Mouse (Mus musculus): ENCODE data around the gene Aldh4a1. TPM values are rescaled to one million over a fixed set of nuclear protein-coding genes. Genes with fewer than 3 reads are reported as not detected.

The Aldh4a1 gene
- polyA plus RNA-seq, 1 experiment from 2014 or later: 12.9 TPM

- WGBS: 73% methylated on average over 7 of the region's 7 CpGs
- DNase-seq (ENCODE audit: low spot score): no peak
- TF ChIP-seq EP300 (optimal IDR thresholded peaks at IDR 0.05) (no peak), CTCF (IDR thresholded peaks at IDR 0.05; ENCODE audit: low read depth) (no peak)
- no peaks in the 10 kb centered on the region; the same call in 1 of the 2 replicates for H3K36me3 ChIP-seq (ENCODE audit: control insufficient read depth, insufficient read depth, low read length)
- no peak for ATAC-seq (ENCODE audit: low FRiP score, low TSS enrichment)
- H3K4me3 ChIP-seq (ENCODE audit: low read depth, low read length): no peak overlapping the region
- H3K9me3 ChIP-seq (ENCODE audit: control insufficient read depth, low read length): no peaks in the 10 kb centered on the region
- no peak overlapping the region for H3K9ac ChIP-seq (ENCODE audit: low read length)
- H3K27ac ChIP-seq (replicated peaks): no peak overlapping the region
- H3K4me1 ChIP-seq (replicated peaks; ENCODE audit: control insufficient read depth, insufficient read depth): no peaks in the 10 kb centered on the region
- H3K27me3 ChIP-seq (ENCODE audit: control insufficient read depth, insufficient read depth, low read length): no peaks in the 10 kb centered on the region
- H3K4me2 ChIP-seq (replicated peaks; ENCODE audit: low read depth): no peak overlapping the region
Measured at GRCm38 (mm10) chr4:139631569-139632253, 9.0 kb downstream of the Aldh4a1 start.

GRCm38 (mm10) chr4:139632254-139632580 lies 9.6 kb downstream of the Aldh4a1 start:
- no peaks in the 10 kb centered on the region for H3K9me3 ChIP-seq (ENCODE audit: control insufficient read depth, low read length)
- no peak overlapping the region for H3K4me2 ChIP-seq (replicated peaks; ENCODE audit: low read depth)
- TF ChIP-seq EP300 (optimal IDR thresholded peaks at IDR 0.05) (no peak), CTCF (IDR thresholded peaks at IDR 0.05; ENCODE audit: low read depth) (no peak)
- ATAC-seq (ENCODE audit: low FRiP score, low TSS enrichment) (no peak), DNase-seq (ENCODE audit: low spot score) (no peak)
- no peak overlapping the region for H3K4me3 ChIP-seq (ENCODE audit: low read depth, low read length)
- no peak overlapping the region for H3K9ac ChIP-seq (ENCODE audit: low read length)
- no peak overlapping the region for H3K27ac ChIP-seq (replicated peaks)
- no peaks in the 10 kb centered on the region for H3K27me3 ChIP-seq (ENCODE audit: control insufficient read depth, insufficient read depth, low read length)
- 65% methylated on average over 10 of the region's 10 CpGs for WGBS
- H3K36me3 ChIP-seq (ENCODE audit: control insufficient read depth, insufficient read depth, low read length): no peaks in the 10 kb centered on the region; the same call in 1 of the 2 replicates
- H3K4me1 ChIP-seq (replicated peaks; ENCODE audit: control insufficient read depth, insufficient read depth): no peaks in the 10 kb centered on the region

DNA sequence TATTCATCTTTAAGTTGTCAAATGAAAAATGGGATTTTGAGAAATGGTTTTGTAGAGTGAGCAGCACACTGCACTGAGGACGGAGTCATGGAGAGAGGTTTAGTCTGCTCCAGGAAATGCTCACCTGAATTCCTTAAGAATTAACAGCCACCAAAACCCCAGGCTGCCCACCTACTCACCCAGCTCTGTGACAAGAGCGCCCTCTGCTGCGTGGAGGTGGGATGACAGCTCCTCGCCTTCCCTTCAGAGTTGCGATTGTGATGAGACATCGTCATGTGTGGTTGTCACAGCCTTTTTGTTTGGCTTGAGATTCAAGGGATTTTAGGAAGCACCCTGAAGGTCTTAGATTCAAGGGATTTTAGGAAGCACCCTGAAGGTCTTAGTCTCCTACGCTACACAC lies 13.7 kb downstream of the Aldh4a1 start:
- H3K27ac ChIP-seq (replicated peaks): no peak overlapping the region
- 34% methylated on average over 7 of the region's 7 CpGs for WGBS
- no peaks in the 10 kb centered on the region for H3K4me1 ChIP-seq (replicated peaks; ENCODE audit: control insufficient read depth, insufficient read depth)
- no peak overlapping the region for H3K9ac ChIP-seq (ENCODE audit: low read length)
- no peaks in the 10 kb centered on the region for H3K27me3 ChIP-seq (ENCODE audit: control insufficient read depth, insufficient read depth, low read length)
- H3K4me3 ChIP-seq (ENCODE audit: low read depth, low read length): no peak overlapping the region
- H3K4me2 ChIP-seq (replicated peaks; ENCODE audit: low read depth): no peak overlapping the region
- H3K9me3 ChIP-seq (ENCODE audit: control insufficient read depth, low read length): no peaks in the 10 kb centered on the region
- no peaks in the 10 kb centered on the region; the same call in 1 of the 2 replicates for H3K36me3 ChIP-seq (ENCODE audit: control insufficient read depth, insufficient read depth, low read length)
- TF ChIP-seq CTCF (IDR thresholded peaks at IDR 0.05; ENCODE audit: low read depth) (peak; percentile 98), EP300 (optimal IDR thresholded peaks at IDR 0.05) (no peak)
- no peak for ATAC-seq (ENCODE audit: low FRiP score, low TSS enrichment)
- peak; percentile 73 for DNase-seq (ENCODE audit: low spot score)

DNA sequence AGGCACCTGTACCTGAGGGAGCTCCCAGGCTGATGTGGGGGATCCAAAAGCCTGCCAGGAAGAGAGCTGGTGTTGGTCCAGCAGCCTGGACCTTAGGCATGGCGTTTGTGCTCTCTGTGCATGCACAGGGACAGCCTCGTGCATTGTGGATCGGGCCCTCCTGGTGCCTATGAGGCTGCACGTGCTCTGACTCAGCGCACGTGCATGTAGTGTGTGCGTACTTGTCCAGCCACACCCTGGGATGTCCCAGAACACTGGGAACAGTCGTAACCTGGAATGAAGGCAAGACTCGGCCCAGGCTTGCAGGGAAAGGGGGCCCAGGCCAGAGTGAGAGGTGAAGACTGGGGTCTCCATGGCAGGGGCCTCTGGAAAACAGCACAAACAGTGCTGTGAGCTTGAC lies 15.2 kb downstream of the Aldh4a1 start:
- no peak overlapping the region for H3K4me2 ChIP-seq (replicated peaks; ENCODE audit: low read depth)
- no peak overlapping the region for H3K9ac ChIP-seq (ENCODE audit: low read length)
- no peak overlapping the region for H3K4me3 ChIP-seq (ENCODE audit: low read depth, low read length)
- H3K27me3 ChIP-seq (ENCODE audit: control insufficient read depth, insufficient read depth, low read length): no peaks in the 10 kb centered on the region
- DNase-seq (ENCODE audit: low spot score): peak; percentile 71
- no peaks in the 10 kb centered on the region; the same call in 1 of the 2 replicates for H3K36me3 ChIP-seq (ENCODE audit: control insufficient read depth, insufficient read depth, low read length)
- no peaks in the 10 kb centered on the region for H3K9me3 ChIP-seq (ENCODE audit: control insufficient read depth, low read length)
- TF ChIP-seq EP300 (optimal IDR thresholded peaks at IDR 0.05): no peak
- no peak for TF ChIP-seq CTCF (IDR thresholded peaks at IDR 0.05; ENCODE audit: low read depth)
- H3K27ac ChIP-seq (replicated peaks): no peak overlapping the region
- 0 out of 2 replicates have a peak, but pooled peaks cover 4% of the 10 kb centered on the region for H3K4me1 ChIP-seq (replicated peaks; ENCODE audit: control insufficient read depth, insufficient read depth)
- peak; percentile 79 for ATAC-seq (ENCODE audit: low FRiP score, low TSS enrichment)
- WGBS: 58% methylated on average over 9 of the region's 9 CpGs

DNA sequence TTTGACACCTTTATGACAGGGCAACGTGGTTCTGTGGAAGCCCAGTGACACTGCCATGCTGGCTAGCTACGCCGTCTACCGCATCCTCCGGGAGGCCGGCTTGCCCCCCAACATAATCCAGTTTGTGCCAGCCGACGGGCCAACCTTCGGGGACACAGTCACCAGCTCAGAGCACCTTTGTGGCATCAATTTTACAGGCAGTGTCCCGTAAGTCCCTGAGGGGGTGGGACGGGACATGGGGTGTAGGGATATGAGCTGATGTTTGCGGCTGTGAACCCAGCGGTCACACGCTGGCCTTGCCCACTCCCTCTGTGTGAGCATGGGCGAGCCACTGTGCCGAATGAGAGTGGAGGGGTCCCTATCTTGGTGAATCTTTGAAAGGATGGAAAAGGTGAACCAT lies 15.7 kb downstream of the Aldh4a1 start:
- Histone ChIP-seq H3K4me1 (replicated peaks; ENCODE audit: control insufficient read depth, insufficient read depth) (0 out of 2 replicates have a peak, but pooled peaks cover 4% of the 10 kb centered on the region), H3K27ac (replicated peaks) (no peak overlapping the region), H3K4me2 (replicated peaks; ENCODE audit: low read depth) (no peak overlapping the region), H3K27me3 (ENCODE audit: control insufficient read depth, insufficient read depth, low read length) (no peaks in the 10 kb centered on the region), H3K4me3 (ENCODE audit: low read depth, low read length) (no peak overlapping the region), H3K9me3 (ENCODE audit: control insufficient read depth, low read length) (no peaks in the 10 kb centered on the region), H3K9ac (ENCODE audit: low read length) (no peak overlapping the region), H3K36me3 (ENCODE audit: control insufficient read depth, insufficient read depth, low read length) (no peaks in the 10 kb centered on the region; the same call in 1 of the 2 replicates)
- no peak for ATAC-seq (ENCODE audit: low FRiP score, low TSS enrichment)
- no peak for DNase-seq (ENCODE audit: low spot score)
- 93% methylated on average over 16 of the region's 16 CpGs for WGBS
- TF ChIP-seq EP300 (optimal IDR thresholded peaks at IDR 0.05) (no peak), CTCF (IDR thresholded peaks at IDR 0.05; ENCODE audit: low read depth) (no peak)

GRCm38 (mm10) chr4:139639801-139640200 lies 17.1 kb downstream of the Aldh4a1 start:
- whole genome bisulfite sequencing: 70% methylated on average over 12 of the region's 12 CpGs
- Histone ChIP-seq H3K4me2 (replicated peaks; ENCODE audit: low read depth) (no peak overlapping the region), H3K4me3 (ENCODE audit: low read depth, low read length) (no peak overlapping the region), H3K9ac (ENCODE audit: low read length) (no peak overlapping the region), H3K4me1 (replicated peaks; ENCODE audit: control insufficient read depth, insufficient read depth) (0 out of 2 replicates have a peak, but pooled peaks cover 4% of the 10 kb centered on the region), H3K9me3 (ENCODE audit: control insufficient read depth, low read length) (no peaks in the 10 kb centered on the region), H3K27ac (replicated peaks) (no peak overlapping the region), H3K36me3 (ENCODE audit: control insufficient read depth, insufficient read depth, low read length) (peaks cover 2% of the 10 kb centered on the region; the same call in 1 of the 2 replicates), H3K27me3 (ENCODE audit: control insufficient read depth, insufficient read depth, low read length) (no peaks in the 10 kb centered on the region)
- no peak for ATAC-seq (ENCODE audit: low FRiP score, low TSS enrichment)
- no peak for DNase-seq (ENCODE audit: low spot score)
- TF ChIP-seq EP300 (optimal IDR thresholded peaks at IDR 0.05): no peak
